Mouse (Mus musculus): ENCODE data around the gene Cryba2. TPM values are rescaled to one million over a fixed set of nuclear protein-coding genes. Genes with fewer than 3 reads are reported as not detected.

Cryba2 gene
- polyA plus RNA-seq, 1 experiment from 2014 or later, result 1.2 TPM

DNA sequence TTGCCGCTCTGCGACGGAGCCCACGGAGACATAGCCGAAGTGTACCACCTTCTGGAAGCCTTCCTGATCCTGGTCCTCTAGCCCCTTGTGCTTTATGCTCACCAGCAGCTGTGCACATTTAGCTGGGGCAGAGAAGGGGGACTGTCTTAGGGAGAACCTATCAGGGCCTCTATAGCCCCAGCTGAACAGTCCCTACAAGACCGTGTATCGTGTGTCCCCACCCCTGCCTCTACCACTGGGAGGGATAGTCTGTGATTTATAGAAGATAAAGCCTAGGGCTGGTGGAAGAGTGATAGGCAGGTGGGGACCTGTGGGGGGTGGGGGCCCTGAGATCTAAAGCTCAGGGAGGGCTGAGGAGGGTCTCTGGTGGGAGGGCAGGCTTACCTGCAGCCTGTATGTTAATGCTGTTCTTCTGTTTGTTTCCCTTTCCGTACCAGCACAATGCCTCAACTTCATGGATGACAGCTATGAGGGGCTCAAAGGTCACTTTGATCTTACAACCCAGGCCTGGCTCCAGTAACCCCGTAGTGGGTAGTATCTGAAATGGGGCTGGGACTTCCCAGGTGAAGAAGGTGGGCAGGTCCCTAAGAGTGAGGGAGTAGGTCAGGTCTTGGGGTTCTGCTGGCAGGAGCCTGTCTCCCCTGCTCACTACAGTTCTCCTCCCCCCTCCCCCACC, 34.8 kb upstream of the Cryba2 start:
- Histone ChIP-seq H3K4me2 (replicated peaks; ENCODE audit: low read depth) (no peak overlapping the region), H3K36me3 (ENCODE audit: control insufficient read depth, insufficient read depth) (no peaks in the 10 kb centered on the region), H3K27ac (ENCODE audit: low read depth, low read length) (no peak overlapping the region), H3K9me3 (ENCODE audit: control insufficient read depth) (no peaks in the 10 kb centered on the region), H3K4me1 (replicated peaks; ENCODE audit: control insufficient read depth, insufficient read depth, low read length) (no peaks in the 10 kb centered on the region), H3K27me3 (replicated peaks; ENCODE audit: control insufficient read depth, insufficient read depth, low read length) (no peaks in the 10 kb centered on the region), H3K4me3 (ENCODE audit: low read depth, low read length) (no peak overlapping the region), H3K9ac (ENCODE audit: low read depth, low read length) (no peak overlapping the region)
- peak; percentile 48; the same call in 1 of the 2 replicates for ATAC-seq
- no peak for TF ChIP-seq CTCF (IDR thresholded peaks at IDR 0.05; ENCODE audit: low read depth)
- 69% methylated on average over 9 of the region's 9 CpGs for WGBS

DNA sequence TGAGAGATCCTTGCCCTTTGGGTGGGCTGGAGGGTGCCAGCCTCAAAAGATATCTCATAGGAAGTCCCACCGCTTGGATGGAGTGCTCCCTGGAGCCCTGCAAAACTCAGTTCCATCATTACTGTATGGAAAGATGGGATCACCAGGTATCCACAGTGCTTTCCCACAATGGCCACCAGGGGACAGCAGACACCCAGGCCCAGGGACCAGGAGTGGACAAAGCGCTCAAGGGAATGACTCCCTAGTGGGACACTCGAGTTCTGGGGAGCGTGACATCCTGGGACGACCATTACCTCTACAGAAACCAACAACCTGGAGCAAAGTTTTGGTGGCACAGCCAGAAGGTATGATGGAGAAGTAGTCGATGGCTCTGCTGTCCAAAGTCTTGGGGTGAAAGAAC, 33.8 kb upstream of the Cryba2 start:
- Histone ChIP-seq H3K27ac (ENCODE audit: low read depth, low read length) (no peak overlapping the region), H3K4me2 (replicated peaks; ENCODE audit: low read depth) (no peak overlapping the region), H3K36me3 (ENCODE audit: control insufficient read depth, insufficient read depth) (no peaks in the 10 kb centered on the region), H3K4me3 (ENCODE audit: low read depth, low read length) (no peak overlapping the region), H3K4me1 (replicated peaks; ENCODE audit: control insufficient read depth, insufficient read depth, low read length) (no peaks in the 10 kb centered on the region), H3K9me3 (ENCODE audit: control insufficient read depth) (no peaks in the 10 kb centered on the region), H3K9ac (ENCODE audit: low read depth, low read length) (no peak overlapping the region), H3K27me3 (replicated peaks; ENCODE audit: control insufficient read depth, insufficient read depth, low read length) (no peaks in the 10 kb centered on the region)
- peak; percentile 99 for TF ChIP-seq CTCF (IDR thresholded peaks at IDR 0.05; ENCODE audit: low read depth)
- whole genome bisulfite sequencing, result 29% methylated on average over 6 of the region's 6 CpGs
- ATAC-seq, result no peak

DNA sequence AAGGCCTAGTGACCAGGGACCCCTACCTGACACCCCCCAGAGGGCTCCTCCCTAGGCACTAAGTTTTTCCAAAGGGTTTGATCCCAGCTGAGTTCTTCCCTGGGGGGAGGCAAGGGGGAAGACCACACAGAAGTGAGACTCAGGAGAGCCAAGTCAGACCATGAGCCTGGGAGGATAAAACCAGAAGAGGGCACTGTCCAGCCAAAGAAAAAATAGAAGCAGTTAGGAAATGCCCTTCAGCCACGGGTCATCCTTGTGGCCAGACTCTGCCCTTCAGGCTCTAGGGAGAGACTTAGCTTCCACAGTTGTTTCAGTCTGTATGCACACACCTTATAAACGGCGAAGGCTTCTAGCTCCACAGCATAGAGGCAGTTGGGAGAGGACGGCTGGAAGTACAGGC, 31.5 kb upstream of the Cryba2 start:
- Histone ChIP-seq H3K36me3 (ENCODE audit: control insufficient read depth, insufficient read depth) (no peaks in the 10 kb centered on the region), H3K27ac (ENCODE audit: low read depth, low read length) (no peak overlapping the region), H3K4me1 (replicated peaks; ENCODE audit: control insufficient read depth, insufficient read depth, low read length) (no peaks in the 10 kb centered on the region), H3K4me2 (replicated peaks; ENCODE audit: low read depth) (no peak overlapping the region), H3K9ac (ENCODE audit: low read depth, low read length) (no peak overlapping the region), H3K4me3 (ENCODE audit: low read depth, low read length) (no peak overlapping the region), H3K27me3 (replicated peaks; ENCODE audit: control insufficient read depth, insufficient read depth, low read length) (no peaks in the 10 kb centered on the region), H3K9me3 (ENCODE audit: control insufficient read depth) (no peaks in the 10 kb centered on the region)
- ATAC-seq, result no peak
- 55% methylated on average over 4 of the region's 4 CpGs for WGBS
- peak; percentile 44 for TF ChIP-seq CTCF (IDR thresholded peaks at IDR 0.05; ENCODE audit: low read depth)

DNA sequence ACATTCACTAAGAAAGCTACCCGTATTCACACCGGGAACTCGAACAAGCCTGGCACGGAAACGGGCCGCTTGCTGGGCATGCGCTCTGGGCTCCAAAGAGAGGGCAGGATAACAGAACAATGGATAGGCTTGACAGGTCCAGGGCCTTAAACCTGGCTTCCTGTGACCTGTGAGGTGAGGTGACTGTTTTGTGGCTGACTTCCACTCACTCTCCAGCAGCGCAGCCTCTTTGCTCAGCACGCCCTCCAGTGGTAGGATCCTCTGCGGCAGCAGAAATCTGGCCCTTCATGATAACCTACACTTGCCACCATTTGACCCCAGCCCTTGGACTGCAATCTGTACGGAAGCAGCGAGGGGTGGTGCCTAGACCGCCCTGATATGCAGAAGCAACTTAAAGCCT, 22.8 kb upstream of the Cryba2 start:
- WGBS, result 27% methylated on average over 13 of the region's 13 CpGs
- Histone ChIP-seq H3K27me3 (replicated peaks; ENCODE audit: control insufficient read depth, insufficient read depth, low read length) (no peaks in the 10 kb centered on the region), H3K4me2 (replicated peaks; ENCODE audit: low read depth) (no peak overlapping the region), H3K9ac (ENCODE audit: low read depth, low read length) (no peak overlapping the region), H3K9me3 (ENCODE audit: control insufficient read depth) (no peaks in the 10 kb centered on the region), H3K4me1 (replicated peaks; ENCODE audit: control insufficient read depth, insufficient read depth, low read length) (no peaks in the 10 kb centered on the region), H3K4me3 (ENCODE audit: low read depth, low read length) (no peak overlapping the region), H3K36me3 (ENCODE audit: control insufficient read depth, insufficient read depth) (no peaks in the 10 kb centered on the region), H3K27ac (ENCODE audit: low read depth, low read length) (no peak overlapping the region)
- peak; percentile 67 for TF ChIP-seq CTCF (IDR thresholded peaks at IDR 0.05; ENCODE audit: low read depth)
- ATAC-seq, result no peak

DNA sequence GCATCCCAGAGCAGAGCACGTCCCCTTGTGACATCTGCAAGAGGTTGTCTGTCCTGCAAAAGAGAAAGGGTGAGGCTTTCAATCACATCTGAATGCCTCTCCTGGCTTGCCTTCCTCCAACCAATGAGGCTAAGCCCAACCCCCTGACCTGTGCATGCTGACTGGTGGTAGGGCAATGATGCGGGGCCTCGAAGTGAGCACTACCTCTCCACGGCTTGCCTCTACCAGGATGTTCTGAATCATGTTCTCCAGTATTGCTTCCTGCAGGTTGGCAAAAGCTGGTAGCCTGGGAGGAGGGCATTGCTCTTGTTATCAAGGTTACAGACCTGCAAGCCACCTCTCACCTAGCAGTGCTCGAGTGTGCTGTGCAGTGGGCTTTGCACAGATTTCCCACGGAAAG, 9.2 kb upstream of the Cryba2 start:
- no peak overlapping the region for H3K27ac ChIP-seq (ENCODE audit: low read depth, low read length)
- TF ChIP-seq CTCF (IDR thresholded peaks at IDR 0.05; ENCODE audit: low read depth), result no peak
- H3K4me2 ChIP-seq (replicated peaks; ENCODE audit: low read depth), result no peak overlapping the region
- no peaks in the 10 kb centered on the region for H3K36me3 ChIP-seq (ENCODE audit: control insufficient read depth, insufficient read depth)
- 16% methylated on average over 6 of the region's 6 CpGs for WGBS
- ATAC-seq, result no peak
- H3K9me3 ChIP-seq (ENCODE audit: control insufficient read depth), result no peaks in the 10 kb centered on the region
- no peak overlapping the region for H3K9ac ChIP-seq (ENCODE audit: low read depth, low read length)
- peaks cover 34% of the 10 kb centered on the region for H3K27me3 ChIP-seq (replicated peaks; ENCODE audit: control insufficient read depth, insufficient read depth, low read length)
- H3K4me1 ChIP-seq (replicated peaks; ENCODE audit: control insufficient read depth, insufficient read depth, low read length), result no peaks in the 10 kb centered on the region
- H3K4me3 ChIP-seq (ENCODE audit: low read depth, low read length), result no peak overlapping the region

DNA sequence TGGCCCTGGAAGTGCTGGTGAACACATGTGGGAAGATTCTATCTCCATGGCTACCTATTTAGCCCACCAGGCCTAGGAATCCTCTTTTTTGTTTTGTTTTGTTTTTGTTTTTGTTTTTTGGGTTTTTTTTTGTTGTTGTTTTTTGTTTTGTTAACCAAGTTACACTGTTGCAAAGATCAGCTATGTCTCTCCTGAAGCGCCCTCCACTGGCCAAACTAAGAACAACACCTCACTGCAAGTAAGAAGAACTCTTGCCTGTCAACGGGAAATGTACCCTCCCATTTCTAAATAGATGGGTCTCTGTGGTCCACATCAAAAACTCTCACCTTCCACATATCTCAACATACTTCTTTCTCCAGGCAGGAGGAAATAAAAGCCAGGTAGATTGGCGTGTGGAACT, 8.7 kb upstream of the Cryba2 start:
- Histone ChIP-seq H3K4me2 (replicated peaks; ENCODE audit: low read depth) (no peak overlapping the region), H3K27me3 (replicated peaks; ENCODE audit: control insufficient read depth, insufficient read depth, low read length) (peaks cover 34% of the 10 kb centered on the region), H3K9me3 (ENCODE audit: control insufficient read depth) (no peaks in the 10 kb centered on the region), H3K4me1 (replicated peaks; ENCODE audit: control insufficient read depth, insufficient read depth, low read length) (no peaks in the 10 kb centered on the region), H3K4me3 (ENCODE audit: low read depth, low read length) (no peak overlapping the region), H3K27ac (ENCODE audit: low read depth, low read length) (no peak overlapping the region), H3K36me3 (ENCODE audit: control insufficient read depth, insufficient read depth) (no peaks in the 10 kb centered on the region), H3K9ac (ENCODE audit: low read depth, low read length) (no peak overlapping the region)
- TF ChIP-seq CTCF (IDR thresholded peaks at IDR 0.05; ENCODE audit: low read depth), result peak; percentile 68
- 16% methylated on average over 3 of the region's 3 CpGs for WGBS
- ATAC-seq, result no peak
